Mouse (Mus musculus) urinary bladder, adult 18-20 months (tissue): ENCODE measurements around the gene Pih1d1.

ENCODE experiments used
- DNase-seq, 2 experiments: peaks; one replicate each; pipeline ENCODE4 v3.0.0; 2022; ENCODE audit warnings: low spot score in 2 of 2, mixed read lengths in 2 of 2

The Pih1d1 gene

GRCm38 (mm10) chr7:45126844-45127699 is 27.0 kb upstream of the Pih1d1 start:
- DNase-seq: no peak

DNA sequence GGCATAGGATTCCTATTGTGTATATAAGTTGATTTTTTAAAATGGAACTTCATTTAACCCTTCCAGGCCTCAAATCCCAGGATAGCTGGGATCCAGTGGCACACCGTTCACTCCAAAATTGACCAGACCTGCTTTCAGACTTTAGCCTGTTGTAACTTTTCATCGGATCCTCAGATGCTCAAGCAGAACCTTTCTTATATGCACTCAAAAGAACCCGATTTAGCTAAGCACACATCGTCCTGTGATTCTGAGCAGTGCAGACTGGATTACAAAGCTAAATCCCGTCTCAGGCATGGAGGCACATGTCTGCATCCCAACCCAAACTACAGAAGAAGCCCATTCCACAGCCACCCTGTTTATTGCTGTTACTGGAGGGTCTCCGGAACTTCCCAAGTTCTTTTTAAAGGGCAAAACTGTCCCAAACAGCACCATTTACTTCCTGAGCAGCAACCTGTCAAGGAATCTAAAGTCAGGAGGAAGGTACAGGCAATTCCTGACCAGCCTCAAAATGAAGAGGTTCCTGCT is 26.3 kb upstream of the Pih1d1 start:
- no peak for DNase-seq

DNA sequence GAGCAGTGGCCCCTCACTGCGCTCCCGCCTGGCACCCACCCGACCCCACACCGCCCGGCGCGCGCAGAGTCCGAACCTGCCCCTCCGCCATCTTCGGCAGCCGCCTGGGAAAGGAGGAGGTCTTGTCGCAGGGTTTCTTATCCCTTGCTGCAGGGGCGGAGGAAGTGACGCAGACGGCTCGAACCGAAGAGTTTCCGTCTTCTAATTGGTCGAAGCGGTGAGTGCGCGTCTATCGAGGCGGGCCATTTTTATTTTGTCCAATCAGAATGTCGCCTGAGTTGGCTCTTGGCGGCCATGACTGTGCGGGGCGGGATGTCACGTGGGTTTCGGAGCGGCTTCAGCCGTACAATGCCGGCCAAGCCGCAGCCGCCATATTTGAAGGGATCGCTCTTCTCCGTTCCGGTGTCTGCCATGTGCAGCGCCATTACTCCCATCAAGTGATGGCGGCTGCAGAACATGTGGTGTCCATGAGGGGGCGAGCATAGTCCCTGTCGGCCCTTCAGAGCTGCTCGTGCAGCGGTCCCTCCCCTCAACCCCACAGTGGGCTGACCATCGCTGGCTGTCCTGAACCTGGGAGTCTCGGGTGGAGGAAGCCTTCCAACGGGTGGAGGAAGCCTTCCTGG is 25.4 kb upstream of the Pih1d1 start, which contains the start of gene Rpl13a:
Rpl13a (minus strand) TSS at position 138 of the 623 bp plus-strand sequence.
- peak; percentile 96 to 99 for DNase-seq

DNA sequence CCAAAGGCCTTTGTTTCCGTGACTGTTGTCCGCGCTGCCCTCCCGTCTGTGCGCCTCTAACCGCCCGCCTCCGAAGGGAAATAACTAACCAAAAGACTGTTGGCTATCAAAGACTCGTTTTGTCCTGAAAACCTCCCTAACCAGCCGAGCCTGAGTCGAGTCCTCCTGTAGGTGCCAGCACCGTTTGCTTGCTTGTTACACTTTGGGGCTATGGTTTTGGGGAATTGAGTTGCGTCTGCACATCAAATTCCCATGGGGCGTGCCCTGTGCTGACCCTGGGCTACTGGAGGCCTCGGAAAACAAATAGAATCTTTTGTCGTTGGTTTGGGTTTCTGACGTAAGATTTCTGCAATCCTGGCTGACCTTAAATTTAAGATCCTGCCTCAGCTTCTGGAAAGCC is 24.8 kb upstream of the Pih1d1 start:
- no peak for DNase-seq

- DNase-seq: no peak
Observed at GRCm38 (mm10) chr7:45129776-45130512, 24.2 kb upstream of the Pih1d1 start.

DNA sequence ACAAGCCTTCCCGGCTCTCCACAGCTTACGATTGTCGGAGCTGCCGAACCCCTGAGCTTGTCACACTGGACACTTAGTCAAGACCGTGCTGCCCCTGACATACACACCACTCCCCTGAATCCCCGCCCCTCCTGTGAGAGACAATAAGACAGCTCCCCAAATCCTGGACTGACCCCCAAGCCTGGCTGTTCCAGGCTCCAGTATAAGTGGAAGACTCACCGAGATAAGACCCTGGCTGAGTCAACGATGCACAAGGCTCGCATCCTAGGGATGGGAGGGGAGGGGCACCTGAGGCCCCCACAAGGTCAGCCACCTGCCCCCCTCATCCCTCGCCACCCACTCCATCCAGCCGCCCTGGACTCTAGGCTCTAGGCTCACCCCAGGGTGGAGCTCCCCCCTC is 22.3 kb upstream of the Pih1d1 start:
- DNase-seq: no peak

- DNase-seq: no peak
Observed at GRCm38 (mm10) chr7:45133446-45134159, 20.5 kb upstream of the Pih1d1 start.

DNA sequence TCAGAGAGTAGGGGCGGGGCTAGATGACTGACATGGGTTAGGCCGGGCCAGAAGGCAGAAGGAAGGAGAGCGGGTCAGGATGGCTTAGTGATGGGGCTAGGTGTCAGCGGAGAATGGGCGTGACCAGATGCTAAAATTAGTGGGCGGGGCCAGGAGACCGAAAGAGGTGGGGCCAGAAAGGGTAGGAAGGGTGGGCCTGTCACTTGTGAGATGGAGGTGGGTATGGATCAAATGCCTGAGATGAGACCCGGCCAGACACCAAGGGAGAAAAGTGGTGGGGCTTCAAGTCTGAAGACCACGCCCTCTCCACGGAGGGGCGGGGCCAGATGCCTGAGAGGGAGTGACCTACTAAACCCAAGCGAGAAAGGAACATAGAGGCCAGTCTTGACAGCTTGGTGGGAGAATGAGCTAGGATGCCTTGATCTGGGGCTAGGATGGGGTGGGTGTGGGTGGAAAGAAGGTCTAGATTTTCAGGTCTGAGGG is 19.5 kb upstream of the Pih1d1 start:
- DNase-seq: no peak

DNA sequence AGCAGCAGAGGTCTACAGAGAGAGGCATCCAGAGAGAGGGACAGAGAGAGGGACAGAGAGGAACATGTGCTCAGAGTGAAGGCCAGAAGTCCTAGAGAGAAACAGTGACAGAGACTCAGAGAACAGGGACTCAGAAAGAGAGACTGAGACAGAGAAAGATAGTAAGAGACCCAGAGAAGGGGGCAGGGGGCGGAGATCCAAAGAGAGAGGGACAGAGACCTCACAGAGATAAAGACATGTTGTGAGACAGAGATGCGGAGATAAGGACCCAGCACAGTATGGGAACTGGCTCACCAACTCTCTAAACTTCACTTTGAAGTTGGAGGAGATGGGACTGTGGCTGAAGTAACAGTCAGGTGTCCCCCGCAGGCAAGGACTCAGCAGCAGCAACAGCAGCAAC is 18.7 kb upstream of the Pih1d1 start:
- DNase-seq: no peak

DNA sequence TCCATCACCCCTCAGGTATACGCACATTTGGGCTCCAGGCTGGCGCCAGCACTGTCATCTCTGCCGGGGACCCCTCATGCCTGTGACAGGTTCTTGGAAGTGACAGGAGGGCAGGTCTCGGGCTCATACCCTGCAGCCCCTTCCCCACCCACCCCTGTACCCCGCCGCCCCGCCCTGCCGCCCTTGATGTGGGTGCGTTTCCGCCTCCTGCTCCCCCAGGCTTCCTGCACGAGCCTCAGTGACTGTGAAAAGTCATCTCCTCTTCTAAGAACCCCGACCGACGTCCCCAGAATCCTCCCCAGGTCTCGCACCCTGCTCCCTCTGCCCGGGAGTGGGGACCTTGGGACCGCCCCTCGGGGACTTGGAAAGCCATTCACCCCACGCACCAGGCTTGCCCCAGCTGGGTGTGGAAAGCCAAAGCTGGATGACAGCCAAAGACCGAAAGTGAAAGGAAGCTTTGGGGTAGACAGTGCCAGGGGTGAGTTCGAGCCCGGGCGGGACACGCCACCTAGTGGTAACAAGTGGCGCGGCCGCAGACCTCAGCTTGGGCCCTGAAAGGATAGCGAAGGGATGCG is 18.0 kb upstream of the Pih1d1 start, which contains the start of the genes Gm45713 and Flt3l:
Gm45713 (minus strand) TSS at position 239 of the 575 bp plus-strand sequence.
Flt3l (minus strand) TSS at position 440 of the 575 bp plus-strand sequence.
- DNase-seq: peak; percentile 90 to 91

DNA sequence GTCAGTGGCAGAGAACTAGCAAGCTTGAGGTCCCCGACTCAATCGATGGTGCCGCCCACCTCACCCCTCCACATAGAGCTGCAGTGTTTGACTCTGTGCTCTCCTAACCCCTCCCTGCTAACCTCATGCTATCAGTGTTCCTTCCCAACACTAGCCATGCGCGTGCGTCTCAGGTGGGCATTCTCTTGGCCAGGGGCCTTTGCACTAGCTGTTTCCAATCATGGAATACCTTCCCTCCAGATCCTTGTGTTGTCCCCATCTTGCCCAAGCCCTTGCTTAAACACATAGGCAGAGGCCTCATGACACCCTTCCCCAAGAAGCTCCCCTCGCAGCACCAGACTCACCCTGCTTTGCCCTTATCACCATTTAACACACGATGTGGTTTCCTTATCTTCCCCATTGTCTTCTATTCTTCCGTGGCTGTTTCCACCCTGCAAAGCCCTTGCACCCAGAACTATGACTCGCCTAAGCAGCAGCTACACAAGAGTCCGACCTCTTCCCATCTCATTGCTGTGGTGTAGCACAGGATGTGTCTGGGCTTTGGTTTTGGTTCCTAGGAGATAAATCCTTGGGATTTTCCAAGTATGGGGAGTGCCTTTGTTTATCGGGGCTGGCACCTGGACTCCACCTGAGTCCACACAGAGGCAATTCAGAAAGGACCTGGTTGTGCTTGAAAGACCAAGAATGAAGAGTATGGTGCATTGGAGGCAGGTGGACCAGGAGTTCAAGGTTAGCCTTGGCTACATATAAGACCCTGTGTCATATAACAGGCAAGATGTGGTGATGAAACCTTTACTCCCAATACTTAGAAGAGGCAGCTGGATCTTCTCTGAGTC is 16.7 kb upstream of the Pih1d1 start:
- no peak for DNase-seq

- DNase-seq: no peak
Observed at GRCm38 (mm10) chr7:45138403-45138802, 15.7 kb upstream of the Pih1d1 start.

DNA sequence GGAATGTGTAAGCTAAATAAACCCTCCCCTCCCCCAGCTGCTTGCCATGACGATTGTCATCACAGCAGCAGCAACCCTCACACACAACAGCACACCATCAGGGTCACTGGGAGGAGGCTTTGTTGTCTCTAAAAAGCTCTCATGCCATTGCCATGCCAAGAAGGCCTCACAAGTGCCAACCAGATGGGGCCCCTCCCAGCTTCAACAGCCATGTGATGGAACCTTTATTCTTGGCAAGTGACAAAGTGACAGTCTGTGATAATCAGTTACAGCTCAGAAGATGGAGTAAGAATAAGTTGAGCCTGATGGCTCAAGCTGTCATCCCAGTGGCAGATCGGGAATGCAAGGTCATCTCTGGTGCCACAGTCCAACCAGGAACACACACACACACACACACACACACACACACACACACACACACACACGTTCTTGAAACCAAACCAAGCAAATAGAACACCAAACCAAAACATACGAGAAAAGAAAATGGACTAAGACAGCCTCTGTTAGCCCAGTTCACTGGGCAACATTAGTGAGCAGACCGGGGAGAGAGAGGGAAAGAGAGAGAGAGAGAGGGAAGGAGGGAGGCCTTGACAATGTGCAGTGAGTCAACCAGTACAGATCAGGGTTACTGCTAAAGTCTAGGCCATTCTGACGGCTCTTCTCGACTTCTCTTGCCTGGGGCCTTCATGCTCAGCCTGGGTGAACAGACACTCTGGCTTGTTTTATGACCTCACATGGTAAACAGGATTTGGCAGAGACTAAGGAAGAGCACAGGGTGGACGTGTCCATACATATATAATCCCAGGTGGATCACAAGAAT is 14.0 kb upstream of the Pih1d1 start:
- DNase-seq: no peak

- no peak for DNase-seq
Observed at GRCm38 (mm10) chr7:45141319-45141718, 12.8 kb upstream of the Pih1d1 start.

DNA sequence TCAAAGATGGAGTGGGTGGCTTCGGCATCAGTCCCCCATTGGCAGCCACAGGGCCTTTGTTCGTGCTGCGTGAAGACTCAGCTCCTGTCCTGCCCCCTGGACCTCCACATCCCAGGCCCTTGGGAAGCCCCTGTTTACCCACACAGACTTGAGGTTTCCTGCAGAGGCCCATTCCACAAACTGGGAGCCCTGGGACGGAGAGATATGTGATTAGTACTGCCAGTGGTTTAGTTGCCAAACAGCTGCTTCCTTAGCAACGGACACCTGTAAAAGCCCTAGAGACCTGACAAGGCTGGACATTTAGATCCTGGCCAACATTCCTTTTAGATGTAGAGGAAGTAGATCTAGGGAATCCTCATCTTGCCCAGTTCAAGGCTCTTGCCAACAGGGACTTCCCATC is 12.2 kb upstream of the Pih1d1 start:
- DNase-seq: no peak

DNA sequence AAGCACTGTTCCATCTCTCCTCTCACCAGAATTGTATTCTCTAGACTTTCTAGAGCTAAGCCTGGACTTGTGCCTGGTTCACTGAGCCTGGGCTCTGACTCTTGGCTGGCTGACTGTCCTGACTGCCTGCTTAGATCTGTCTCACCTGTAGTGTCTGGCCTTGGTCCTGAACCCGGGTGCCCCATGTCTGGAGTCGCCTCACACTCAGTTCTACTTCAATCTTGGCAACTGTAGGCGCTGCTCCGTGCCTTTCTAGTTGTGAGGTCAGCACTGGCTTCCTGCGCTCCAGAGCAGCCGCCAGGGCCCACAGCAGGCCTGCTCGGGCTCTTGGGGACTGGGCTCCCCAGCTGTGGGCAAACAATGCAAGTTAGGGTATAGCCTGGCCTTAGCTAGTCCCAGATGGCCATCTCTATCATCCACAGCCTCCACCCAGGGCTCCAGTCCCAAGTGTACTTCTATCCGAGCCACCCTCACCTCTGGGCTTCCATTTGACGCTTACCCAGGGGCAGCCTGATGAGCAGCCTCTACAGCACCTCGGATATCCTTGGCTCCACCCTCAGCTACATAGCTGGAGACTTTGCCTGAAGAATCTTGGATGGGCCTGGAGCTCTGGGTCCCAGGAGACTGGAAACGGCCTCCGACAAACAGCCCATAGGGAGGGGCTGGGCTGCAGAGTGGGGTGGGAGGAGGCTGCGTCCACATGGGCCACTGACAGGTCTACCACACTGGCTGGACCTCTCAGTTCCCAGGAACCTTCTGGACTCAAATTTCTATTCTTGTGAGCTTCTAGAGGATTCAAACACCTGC is 9.5 kb upstream of the Pih1d1 start:
- no peak for DNase-seq

DNA sequence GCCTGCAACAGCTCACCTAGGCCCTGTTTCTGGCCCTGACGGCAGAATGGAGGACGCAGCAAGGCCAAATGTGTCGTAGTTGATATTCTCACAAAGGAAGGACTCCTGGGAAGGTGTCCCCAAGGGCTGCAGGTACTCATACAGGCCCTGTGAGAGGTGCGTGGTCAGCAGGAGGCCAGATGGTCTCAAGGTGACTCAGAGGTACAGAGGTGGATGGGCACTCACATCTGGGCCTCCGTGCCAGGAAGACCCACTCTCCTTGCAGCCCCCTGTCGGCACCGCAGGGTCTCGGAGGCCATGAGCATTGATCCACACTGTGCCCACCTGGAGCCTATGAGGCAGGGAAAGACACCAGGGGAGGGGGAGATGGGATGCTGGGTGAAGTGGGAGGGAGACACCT is 8.6 kb upstream of the Pih1d1 start:
- no peak for DNase-seq

DNA sequence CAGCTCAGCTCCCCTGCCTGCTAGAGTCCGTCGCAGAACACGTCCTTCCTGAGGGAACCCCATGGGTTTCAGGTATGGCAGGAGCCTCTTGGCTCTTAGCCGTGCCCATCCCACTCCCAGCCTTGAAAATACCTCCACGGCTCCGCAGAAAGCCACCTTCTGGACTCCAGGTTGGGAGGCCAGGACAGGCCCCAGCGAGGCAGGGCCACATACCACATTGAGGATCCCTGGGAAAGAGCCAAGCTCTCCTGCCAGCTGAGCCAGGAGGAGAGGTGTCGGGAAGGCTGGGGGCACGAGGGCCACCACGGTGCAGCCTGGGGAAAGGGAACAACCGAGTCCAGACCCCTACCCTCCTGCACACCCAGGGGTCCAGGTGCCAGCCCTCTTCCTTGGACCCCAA is 6.8 kb upstream of the Pih1d1 start:
- no peak for DNase-seq
